Mouse (Mus musculus): ENCODE results near the gene Wiz. TPM values are rescaled to one million over a fixed set of nuclear protein-coding genes. Genes with fewer than 3 reads are reported as not detected.

The Wiz gene
- polyA plus RNA-seq, 1 experiment from 2014 or later: 27.6 TPM

DNA sequence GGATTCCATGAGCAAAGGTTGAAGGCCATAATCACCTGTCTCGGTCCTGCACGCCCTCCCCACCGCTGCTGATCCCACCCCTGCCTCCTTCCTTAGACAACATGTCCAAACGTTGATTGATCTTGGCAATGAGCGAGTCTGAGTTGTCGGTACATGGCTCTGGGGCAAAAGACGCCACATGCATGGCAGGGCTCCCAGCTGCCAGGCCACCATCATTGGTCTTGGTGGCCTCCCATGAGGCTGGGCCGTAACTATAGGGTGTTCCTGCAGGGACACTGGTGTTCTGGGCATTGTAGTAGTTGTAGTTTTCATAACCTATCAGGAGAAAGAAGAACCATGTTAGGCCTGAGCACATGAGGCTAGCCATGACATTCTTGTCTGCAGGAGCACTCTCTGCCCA is 72.2 kb downstream of the Wiz start:
- no peaks in the 10 kb centered on the region for H3K9me3 ChIP-seq (ENCODE audit: control insufficient read depth, low read length)
- no peak overlapping the region for H3K4me3 ChIP-seq (ENCODE audit: low read depth, low read length)
- H3K27ac ChIP-seq (replicated peaks; ENCODE audit: low read depth, low read length): no peak overlapping the region
- DNase-seq (ENCODE audit: low spot score) (no peak), ATAC-seq (ENCODE audit: low read depth) (no peak)
- H3K27me3 ChIP-seq (replicated peaks; ENCODE audit: control insufficient read depth, insufficient read depth, low read length): no peaks in the 10 kb centered on the region
- 90% methylated on average over 8 of the region's 8 CpGs for WGBS
- H3K9ac ChIP-seq (ENCODE audit: low read depth, low read length): no peak overlapping the region
- peaks cover 67% of the 10 kb centered on the region for H3K36me3 ChIP-seq (ENCODE audit: control insufficient read depth, insufficient read depth, low read length)
- H3K4me1 ChIP-seq (ENCODE audit: control insufficient read depth, insufficient read depth, low read length): peaks cover 8% of the 10 kb centered on the region
- H3K4me2 ChIP-seq (ENCODE audit: low read depth, low read length): no peak overlapping the region

DNA sequence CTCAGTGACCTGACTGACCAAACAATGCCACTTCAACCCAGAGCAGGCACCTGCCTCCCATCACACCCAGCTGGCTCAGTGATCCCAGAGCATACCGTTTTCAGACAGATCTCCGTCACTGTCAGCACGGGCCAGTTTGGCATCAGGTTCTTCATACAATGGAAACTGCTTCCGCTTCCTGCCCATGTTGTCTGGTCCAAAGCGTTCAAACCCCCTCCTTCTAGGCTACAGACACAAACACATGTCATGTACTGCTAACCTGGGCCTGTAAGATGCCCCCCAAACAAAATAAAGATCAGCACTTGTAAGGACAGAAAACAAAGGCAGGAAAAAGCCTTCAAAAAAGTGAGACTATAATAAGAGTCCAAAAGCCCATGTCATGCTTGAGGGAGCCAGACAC is 73.7 kb downstream of the Wiz start:
- H3K27ac ChIP-seq (replicated peaks; ENCODE audit: low read depth, low read length): no peak overlapping the region
- no peaks in the 10 kb centered on the region for H3K9me3 ChIP-seq (ENCODE audit: control insufficient read depth, low read length)
- H3K9ac ChIP-seq (ENCODE audit: low read depth, low read length): no peak overlapping the region
- no peak overlapping the region for H3K4me3 ChIP-seq (ENCODE audit: low read depth, low read length)
- WGBS: 95% methylated on average over 5 of the region's 5 CpGs
- no peak overlapping the region for H3K4me2 ChIP-seq (ENCODE audit: low read depth, low read length)
- DNase-seq (ENCODE audit: low spot score) (no peak), ATAC-seq (ENCODE audit: low read depth) (no peak)
- H3K4me1 ChIP-seq (ENCODE audit: control insufficient read depth, insufficient read depth, low read length): peaks cover 6% of the 10 kb centered on the region
- no peaks in the 10 kb centered on the region for H3K27me3 ChIP-seq (replicated peaks; ENCODE audit: control insufficient read depth, insufficient read depth, low read length)
- peaks cover 81% of the 10 kb centered on the region for H3K36me3 ChIP-seq (ENCODE audit: control insufficient read depth, insufficient read depth, low read length)

DNA sequence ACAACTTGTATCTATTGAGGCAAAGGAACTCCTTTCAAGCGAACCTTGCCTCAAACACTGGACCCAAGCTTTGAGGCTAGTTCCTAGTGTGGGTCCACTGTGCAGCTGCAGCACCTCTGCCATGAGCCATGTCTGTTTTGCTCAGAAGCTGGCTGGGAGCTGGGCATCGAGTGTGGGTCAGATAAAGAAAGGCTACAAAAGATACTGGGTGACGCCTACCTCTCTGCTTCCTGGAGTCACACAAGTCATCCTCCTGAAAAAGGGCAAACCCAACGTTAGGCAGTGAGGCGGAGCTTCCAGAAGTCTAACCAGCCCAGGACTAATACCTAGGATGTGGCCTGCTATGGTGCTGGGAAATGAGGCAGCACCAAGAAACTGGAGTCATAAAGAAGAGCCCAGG is 75.3 kb downstream of the Wiz start:
- Histone ChIP-seq H3K9ac (ENCODE audit: low read depth, low read length) (no peak overlapping the region), H3K27me3 (replicated peaks; ENCODE audit: control insufficient read depth, insufficient read depth, low read length) (no peaks in the 10 kb centered on the region), H3K4me2 (ENCODE audit: low read depth, low read length) (no peak overlapping the region), H3K4me1 (ENCODE audit: control insufficient read depth, insufficient read depth, low read length) (0 out of 2 replicates have a peak, but pooled peaks cover under 1% of the 10 kb centered on the region), H3K4me3 (ENCODE audit: low read depth, low read length) (no peak overlapping the region), H3K36me3 (ENCODE audit: control insufficient read depth, insufficient read depth, low read length) (peaks cover 98% of the 10 kb centered on the region), H3K27ac (replicated peaks; ENCODE audit: low read depth, low read length) (no peak overlapping the region), H3K9me3 (ENCODE audit: control insufficient read depth, low read length) (no peaks in the 10 kb centered on the region)
- ATAC-seq (ENCODE audit: low read depth) (no peak), DNase-seq (ENCODE audit: low spot score) (no peak)
- 80% methylated on average over 5 of the region's 5 CpGs for WGBS

DNA sequence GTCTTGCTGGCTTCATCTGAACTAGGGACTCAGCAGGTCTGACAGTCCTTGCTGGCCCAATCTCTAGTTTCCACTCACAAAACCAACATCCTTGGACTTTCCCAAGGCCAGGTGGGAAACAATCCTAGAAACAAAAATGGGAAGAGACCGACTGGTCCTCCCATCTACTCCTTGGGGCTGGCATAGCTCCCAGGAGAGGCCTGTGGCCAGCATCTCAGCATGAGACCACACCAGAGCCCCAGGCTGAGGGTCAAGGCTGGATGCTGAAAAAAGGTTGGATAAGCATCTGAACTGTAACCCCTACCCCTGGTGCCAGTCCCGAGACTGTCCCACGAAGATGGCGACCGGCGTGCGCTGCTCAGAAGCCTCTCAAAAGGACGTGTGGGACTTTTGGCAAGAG is 76.4 kb downstream of the Wiz start:
- Histone ChIP-seq H3K4me2 (ENCODE audit: low read depth, low read length) (no peak overlapping the region), H3K27me3 (replicated peaks; ENCODE audit: control insufficient read depth, insufficient read depth, low read length) (no peaks in the 10 kb centered on the region), H3K36me3 (ENCODE audit: control insufficient read depth, insufficient read depth, low read length) (peaks cover 100% of the 10 kb centered on the region), H3K4me3 (ENCODE audit: low read depth, low read length) (no peak overlapping the region), H3K27ac (replicated peaks; ENCODE audit: low read depth, low read length) (no peak overlapping the region), H3K9me3 (ENCODE audit: control insufficient read depth, low read length) (no peaks in the 10 kb centered on the region), H3K4me1 (ENCODE audit: control insufficient read depth, insufficient read depth, low read length) (no peaks in the 10 kb centered on the region), H3K9ac (ENCODE audit: low read depth, low read length) (no peak overlapping the region)
- no peak for DNase-seq (ENCODE audit: low spot score)
- no peak for ATAC-seq (ENCODE audit: low read depth)
- 98% methylated on average over 8 of the region's 8 CpGs for WGBS

DNA sequence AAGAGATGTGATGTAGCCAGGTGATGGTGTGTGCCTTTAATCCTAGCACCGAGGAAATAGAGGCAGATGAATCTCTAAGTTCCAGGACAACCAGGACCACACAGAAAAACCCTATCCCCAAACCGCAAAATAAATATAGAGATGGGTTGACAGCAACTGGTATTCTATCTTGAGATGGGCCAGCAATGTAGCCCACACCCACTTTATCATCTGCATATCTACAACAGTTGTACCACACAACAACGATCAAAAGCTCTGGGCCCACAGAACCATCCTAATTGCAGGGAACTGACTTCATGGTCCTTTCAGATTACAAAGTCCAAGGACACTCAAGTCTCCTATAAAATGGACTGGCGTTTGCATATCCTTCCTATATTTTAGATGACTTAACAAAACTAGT is 81.3 kb downstream of the Wiz start:
- no peak overlapping the region for H3K27ac ChIP-seq (replicated peaks; ENCODE audit: low read depth, low read length)
- no peaks in the 10 kb centered on the region for H3K27me3 ChIP-seq (replicated peaks; ENCODE audit: control insufficient read depth, insufficient read depth, low read length)
- WGBS: 96% methylated on average over 4 of the region's 4 CpGs
- DNase-seq (ENCODE audit: low spot score) (no peak), ATAC-seq (ENCODE audit: low read depth) (no peak)
- H3K4me3 ChIP-seq (ENCODE audit: low read depth, low read length): no peak overlapping the region
- H3K4me1 ChIP-seq (ENCODE audit: control insufficient read depth, insufficient read depth, low read length): no peaks in the 10 kb centered on the region
- H3K9ac ChIP-seq (ENCODE audit: low read depth, low read length): no peak overlapping the region
- peaks cover 100% of the 10 kb centered on the region for H3K36me3 ChIP-seq (ENCODE audit: control insufficient read depth, insufficient read depth, low read length)
- H3K4me2 ChIP-seq (ENCODE audit: low read depth, low read length): no peak overlapping the region
- no peaks in the 10 kb centered on the region for H3K9me3 ChIP-seq (ENCODE audit: control insufficient read depth, low read length)

Small RNA genes within 50 kb of the gene (microRNA-seq; reads per million reads assigned to microRNA genes)
- not detected for gene Gm22201 (ENCODE audit: borderline number of aligned reads)

Other genes starting within 250 kb of the Wiz start
- 17.6 and 18.7 TPM in 2 replicates for gene Notch3, start 222.6 kb downstream of the Wiz start, polyA plus RNA-seq (2014; fragmentation: Nextera tagmentation; extraction: Ambion mirVana)
- 1.9 and 2.6 TPM in 2 replicates for gene Ephx3, start 199.9 kb downstream of the Wiz start, polyA plus RNA-seq (2014; fragmentation: Nextera tagmentation; extraction: Ambion mirVana)
- 87.5 and 89.8 TPM in 2 replicates for gene Brd4, start 104.7 kb downstream of the Wiz start, polyA plus RNA-seq (2014; fragmentation: Nextera tagmentation; extraction: Ambion mirVana)
- 33.0 and 37.9 TPM in 2 replicates for gene Akap8, start 68.2 kb downstream of the Wiz start, polyA plus RNA-seq (2014; fragmentation: Nextera tagmentation; extraction: Ambion mirVana)
- 59.4 and 59.8 TPM in 2 replicates for gene Akap8l, start 38.8 kb downstream of the Wiz start, polyA plus RNA-seq (2014; fragmentation: Nextera tagmentation; extraction: Ambion mirVana)
- 2.2 and 2.4 TPM in 2 replicates for gene Rasal3, start 14.1 kb upstream of the Wiz start, polyA plus RNA-seq (2014; fragmentation: Nextera tagmentation; extraction: Ambion mirVana)
- gene Pglyrp2, start 34.7 kb upstream of the Wiz start, polyA plus RNA-seq (2014; fragmentation: Nextera tagmentation; extraction: Ambion mirVana): 0.17 TPM in 1 of 2 replicates, not detected in the other
- 4.8 and 6.2 TPM in 2 replicates for gene Cyp4f39, start 63.3 kb upstream of the Wiz start, polyA plus RNA-seq (2014; fragmentation: Nextera tagmentation; extraction: Ambion mirVana)
- gene Cyp4f17, start 116.6 kb upstream of the Wiz start, polyA plus RNA-seq (2014; fragmentation: Nextera tagmentation; extraction: Ambion mirVana): 5.3 and 5.8 TPM in 2 replicates
- 18.0 and 18.3 TPM in 2 replicates for gene Cyp4f16, start 147.1 kb upstream of the Wiz start, polyA plus RNA-seq (2014; fragmentation: Nextera tagmentation; extraction: Ambion mirVana)
- gene Cyp4f37, start 231.9 kb upstream of the Wiz start, polyA plus RNA-seq (2014; fragmentation: Nextera tagmentation; extraction: Ambion mirVana): not detected in 2 replicates